Mouse (Mus musculus): ENCODE measurements around the gene Mip. TPM values are rescaled to one million over a fixed set of nuclear protein-coding genes. Genes with fewer than 3 reads are reported as not detected.
A peak's percentile ranks its signal among the peaks of the same experiment; 100 is the strongest.
"Not testable (repeated sequence)": the region's sequence is repeated elsewhere in the genome, so short reads cannot be mapped to it uniquely, and the experiment has no call there.

The Mip gene
- polyA plus RNA-seq, 1 experiment from 2014 or later, result not detected

GRCm38 (mm10) chr10:128211390-128212108 is 14.1 kb upstream of the Mip start, which contains the start of gene Spryd4:
Spryd4 (minus strand) TSS chr10:128211807.
- WGBS (ENCODE audit: insufficient replicate concordance), result under 1% methylated on average over 30 of the region's 30 CpGs
- H3K9me3 ChIP-seq (replicated peaks), result no peaks in the 10 kb centered on the region
- H3K27me3 ChIP-seq, result 0 out of 2 replicates have a peak, but pooled peaks cover 11% of the 10 kb centered on the region
- peaks cover 31% of the 10 kb centered on the region for H3K4me1 ChIP-seq (replicated peaks)
- peak within 1 kb of the TSS; percentile 73 for H3K27ac ChIP-seq (replicated peaks)
- H3K4me2 ChIP-seq, result peak within 1 kb of the TSS; percentile 89
- H3K4me3 ChIP-seq (replicated peaks), result peak within 1 kb of the TSS; percentile 70
- peaks cover 18% of the 10 kb centered on the region; the same call in 1 of the 2 replicates for H3K36me3 ChIP-seq (replicated peaks)
- ATAC-seq (ENCODE audit: insufficient read depth), result peak; percentile 86
- peak within 1 kb of the TSS; percentile 67 for H3K9ac ChIP-seq

- no peak for ATAC-seq (ENCODE audit: insufficient read depth)
- Histone ChIP-seq H3K9me3 (replicated peaks) (no peaks in the 10 kb centered on the region), H3K27me3 (0 out of 2 replicates have a peak, but pooled peaks cover 11% of the 10 kb centered on the region), H3K9ac (peak overlapping the region; percentile 33), H3K27ac (replicated peaks) (peak overlapping the region; percentile 73), H3K36me3 (replicated peaks) (peaks cover 14% of the 10 kb centered on the region; the same call in 1 of the 2 replicates), H3K4me2 (peak overlapping the region; percentile 89), H3K4me1 (replicated peaks) (peaks cover 31% of the 10 kb centered on the region), H3K4me3 (replicated peaks) (peak overlapping the region; percentile 70)
- 45% methylated on average over 6 of the region's 6 CpGs for WGBS (ENCODE audit: insufficient replicate concordance)
Observed at GRCm38 (mm10) chr10:128212148-128212547, 13.5 kb upstream of the Mip start.

- 2% methylated on average over 18 of the region's 18 CpGs for WGBS (ENCODE audit: insufficient replicate concordance)
- Histone ChIP-seq H3K4me1 (replicated peaks) (peaks cover 31% of the 10 kb centered on the region), H3K9me3 (replicated peaks) (no peaks in the 10 kb centered on the region), H3K4me3 (replicated peaks) (peak overlapping the region; percentile 51), H3K27me3 (0 out of 2 replicates have a peak, but pooled peaks cover 11% of the 10 kb centered on the region), H3K9ac (peak overlapping the region; percentile 47; the same call in 1 of the 2 replicates), H3K36me3 (replicated peaks) (peaks cover 12% of the 10 kb centered on the region; the same call in 1 of the 2 replicates), H3K27ac (replicated peaks) (peak overlapping the region; percentile 51), H3K4me2 (peak overlapping the region; percentile 89)
- peak; percentile 47 for ATAC-seq (ENCODE audit: insufficient read depth)
Observed at GRCm38 (mm10) chr10:128212871-128213323, 12.7 kb upstream of the Mip start.

- H3K27me3 ChIP-seq, result 0 out of 2 replicates have a peak, but pooled peaks cover 11% of the 10 kb centered on the region
- not testable (repeated sequence) for H3K4me2 ChIP-seq; H3K9me3 ChIP-seq (replicated peaks); H3K27ac ChIP-seq (replicated peaks); H3K4me3 ChIP-seq (replicated peaks); ATAC-seq (ENCODE audit: insufficient read depth); H3K36me3 ChIP-seq (replicated peaks); H3K9ac ChIP-seq
- peaks cover 41% of the 10 kb centered on the region for H3K4me1 ChIP-seq (replicated peaks)
- WGBS (ENCODE audit: insufficient replicate concordance), result 74% methylated on average over 4 of the region's 4 CpGs
Observed at GRCm38 (mm10) chr10:128214112-128214511, 11.5 kb upstream of the Mip start.

GRCm38 (mm10) chr10:128214981-128215380 is 10.7 kb upstream of the Mip start:
- Histone ChIP-seq H3K9ac (no peak overlapping the region), H3K27ac (replicated peaks) (no peak overlapping the region), H3K9me3 (replicated peaks) (no peaks in the 10 kb centered on the region), H3K36me3 (replicated peaks) (peaks cover 4% of the 10 kb centered on the region; the same call in 1 of the 2 replicates), H3K4me2 (no peak overlapping the region), H3K27me3 (0 out of 2 replicates have a peak, but pooled peaks cover 11% of the 10 kb centered on the region), H3K4me1 (replicated peaks) (peaks cover 48% of the 10 kb centered on the region), H3K4me3 (replicated peaks) (no peak overlapping the region)
- no peak for ATAC-seq (ENCODE audit: insufficient read depth)
- 74% methylated on average over 5 of the region's 5 CpGs for WGBS (ENCODE audit: insufficient replicate concordance)

- ATAC-seq (ENCODE audit: insufficient read depth), result peak; percentile 87
- Histone ChIP-seq H3K27ac (replicated peaks) (peak overlapping the region; percentile 77; the same call in 1 of the 2 replicates), H3K4me2 (no peak overlapping the region)
Observed at GRCm38 (mm10) chr10:128218387-128219117, 7.1 kb upstream of the Mip start.

GRCm38 (mm10) chr10:128221533-128222286 is 3.9 kb upstream of the Mip start:
- no peak overlapping the region for H3K4me3 ChIP-seq (replicated peaks)
- ATAC-seq (ENCODE audit: insufficient read depth), result no peak
- no peaks in the 10 kb centered on the region for H3K9me3 ChIP-seq (replicated peaks)
- 54% methylated on average over 16 of the region's 16 CpGs for WGBS (ENCODE audit: insufficient replicate concordance)
- H3K9ac ChIP-seq, result no peak overlapping the region
- no peak overlapping the region for H3K4me2 ChIP-seq
- H3K4me1 ChIP-seq (replicated peaks), result peaks cover 34% of the 10 kb centered on the region
- no peaks in the 10 kb centered on the region for H3K27me3 ChIP-seq
- no peaks in the 10 kb centered on the region for H3K36me3 ChIP-seq (replicated peaks)
- H3K27ac ChIP-seq (replicated peaks), result no peak overlapping the region

More at GRCm38 (mm10) chr10:128218387-128219117, 7.1 kb upstream of the Mip start:
- Histone ChIP-seq H3K4me3 (replicated peaks) (no peak overlapping the region), H3K4me1 (replicated peaks) (peaks cover 32% of the 10 kb centered on the region), H3K9ac (no peak overlapping the region), H3K36me3 (replicated peaks) (no peaks in the 10 kb centered on the region), H3K27me3 (0 out of 2 replicates have a peak, but pooled peaks cover 6% of the 10 kb centered on the region), H3K9me3 (replicated peaks) (no peaks in the 10 kb centered on the region)
- 56% methylated on average over 18 of the region's 18 CpGs for WGBS (ENCODE audit: insufficient replicate concordance)

GRCm38 (mm10) chr10:128225064-128225463 is 574 bp upstream of the Mip start:
- Histone ChIP-seq H3K27me3 (no peaks in the 10 kb centered on the region), H3K9ac (no peak overlapping the region), H3K4me1 (replicated peaks) (peaks cover 24% of the 10 kb centered on the region), H3K36me3 (replicated peaks) (no peaks in the 10 kb centered on the region), H3K4me3 (replicated peaks) (no peak overlapping the region), H3K27ac (replicated peaks) (no peak overlapping the region), H3K4me2 (no peak overlapping the region), H3K9me3 (replicated peaks) (no peaks in the 10 kb centered on the region)
- WGBS (ENCODE audit: insufficient replicate concordance), result 50% methylated on average over 5 of the region's 5 CpGs
- no peak for ATAC-seq (ENCODE audit: insufficient read depth)

GRCm38 (mm10) chr10:128227592-128227991 is 2.0 kb downstream of the Mip start:
- no peak overlapping the region for H3K4me2 ChIP-seq
- no peak overlapping the region for H3K4me3 ChIP-seq (replicated peaks)
- H3K27ac ChIP-seq (replicated peaks), result no peak overlapping the region
- H3K9ac ChIP-seq, result no peak overlapping the region
- peaks cover 25% of the 10 kb centered on the region for H3K4me1 ChIP-seq (replicated peaks)
- no peaks in the 10 kb centered on the region for H3K27me3 ChIP-seq
- ATAC-seq (ENCODE audit: insufficient read depth), result no peak
- no peaks in the 10 kb centered on the region for H3K36me3 ChIP-seq (replicated peaks)
- H3K9me3 ChIP-seq (replicated peaks), result no peaks in the 10 kb centered on the region
- 77% methylated on average over 9 of the region's 9 CpGs for WGBS (ENCODE audit: insufficient replicate concordance)

GRCm38 (mm10) chr10:128228009-128228408 is 2.4 kb downstream of the Mip start:
- H3K4me3 ChIP-seq (replicated peaks), result no peak overlapping the region
- peaks cover 28% of the 10 kb centered on the region for H3K4me1 ChIP-seq (replicated peaks)
- H3K36me3 ChIP-seq (replicated peaks), result no peaks in the 10 kb centered on the region
- H3K9ac ChIP-seq, result no peak overlapping the region
- H3K4me2 ChIP-seq, result no peak overlapping the region
- no peak for ATAC-seq (ENCODE audit: insufficient read depth)
- no peaks in the 10 kb centered on the region for H3K9me3 ChIP-seq (replicated peaks)
- WGBS (ENCODE audit: insufficient replicate concordance), result 70% methylated on average over 8 of the region's 8 CpGs
- H3K27me3 ChIP-seq, result no peaks in the 10 kb centered on the region
- H3K27ac ChIP-seq (replicated peaks), result no peak overlapping the region
